Mouse (Mus musculus): ENCODE measurements around the gene Tnnt2. TPM values are rescaled to one million over a fixed set of nuclear protein-coding genes. Genes with fewer than 3 reads are reported as not detected.

The Tnnt2 gene
- polyA plus RNA-seq, 1 experiment from 2014 or later = 7.3 TPM

DNA sequence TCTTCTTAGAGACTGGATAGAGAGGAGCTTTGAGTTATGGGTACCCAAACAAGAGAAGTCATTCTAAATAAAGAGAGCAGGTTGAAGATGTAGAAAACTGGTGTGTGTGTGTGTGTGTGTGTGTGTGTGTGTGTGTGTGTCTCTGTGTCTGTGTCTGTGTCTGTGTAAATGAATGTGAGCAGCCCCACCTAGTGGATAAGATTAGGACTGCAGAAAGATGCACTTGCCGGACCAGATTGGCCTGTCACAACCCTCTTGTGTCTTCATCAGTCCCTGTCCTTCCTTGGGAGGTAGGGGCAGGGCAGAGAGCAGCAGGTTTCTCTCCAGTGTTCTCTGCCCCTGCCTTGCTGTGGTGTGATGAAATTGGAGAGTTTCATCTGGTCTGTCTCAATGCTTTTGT is 7.2 kb upstream of the Tnnt2 start:
- Histone ChIP-seq H3K4me2 (ENCODE audit: low read depth, severe bottlenecking) (no peak overlapping the region), H3K9ac (ENCODE audit: low read length) (no peak overlapping the region), H3K4me3 (ENCODE audit: low read depth, low read length) (no peak overlapping the region), H3K9me3 (ENCODE audit: control insufficient read depth, low read length) (no peaks in the 10 kb centered on the region), H3K27ac (replicated peaks; ENCODE audit: low read depth, low read length) (no peak overlapping the region), H3K36me3 (ENCODE audit: control insufficient read depth, insufficient read depth, low read length) (no peaks in the 10 kb centered on the region), H3K27me3 (ENCODE audit: control insufficient read depth, insufficient read depth, low read length) (no peaks in the 10 kb centered on the region), H3K4me1 (ENCODE audit: control insufficient read depth, insufficient read depth, low read length) (no peaks in the 10 kb centered on the region)
- DNase-seq (ENCODE audit: low spot score) (peak; percentile 62), ATAC-seq (ENCODE audit: insufficient number of reproducible peaks, low FRiP score, low TSS enrichment, low read depth) (no peak)
- 18% methylated on average over 1 of the region's 1 CpGs for WGBS

DNA sequence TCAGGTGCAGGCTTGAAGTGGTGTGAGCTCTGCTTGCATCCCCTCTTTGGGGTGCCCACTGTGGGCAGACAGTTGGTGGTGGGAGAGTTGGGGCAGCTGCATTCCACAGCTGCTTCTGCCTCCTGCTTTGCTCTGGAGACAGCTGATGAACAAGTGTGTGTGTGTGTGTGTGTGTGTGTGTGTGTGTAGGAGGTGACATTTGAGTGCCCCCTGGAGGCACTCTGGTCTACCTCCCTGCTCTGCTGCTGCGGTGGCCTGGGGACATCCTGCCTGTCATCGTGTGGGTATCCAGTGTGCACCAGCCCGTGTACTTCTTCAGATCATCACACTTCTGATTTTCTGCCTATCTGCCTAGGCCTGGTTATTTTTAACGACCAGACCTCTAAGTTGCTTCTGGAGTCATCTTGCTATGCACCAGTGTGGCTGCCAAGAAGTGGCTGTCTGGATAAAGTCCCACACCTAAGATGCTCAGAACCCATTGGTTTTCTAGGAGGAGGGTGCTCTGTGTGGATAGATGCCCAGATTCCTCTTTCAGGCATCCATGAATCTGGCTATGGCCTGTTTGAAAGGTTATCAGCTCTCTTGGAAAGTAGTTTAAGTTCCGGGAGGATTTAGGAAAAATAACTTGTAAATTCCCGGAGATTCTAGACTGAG is 1.8 kb upstream of the Tnnt2 start:
- Histone ChIP-seq H3K9me3 (ENCODE audit: control insufficient read depth, low read length) (no peaks in the 10 kb centered on the region), H3K27ac (replicated peaks; ENCODE audit: low read depth, low read length) (no peak overlapping the region), H3K4me3 (ENCODE audit: low read depth, low read length) (no peak overlapping the region), H3K4me1 (ENCODE audit: control insufficient read depth, insufficient read depth, low read length) (no peaks in the 10 kb centered on the region), H3K4me2 (ENCODE audit: low read depth, severe bottlenecking) (no peak overlapping the region), H3K27me3 (ENCODE audit: control insufficient read depth, insufficient read depth, low read length) (no peaks in the 10 kb centered on the region), H3K36me3 (ENCODE audit: control insufficient read depth, insufficient read depth, low read length) (no peaks in the 10 kb centered on the region), H3K9ac (ENCODE audit: low read length) (no peak overlapping the region)
- ATAC-seq (ENCODE audit: insufficient number of reproducible peaks, low FRiP score, low TSS enrichment, low read depth) (no peak), DNase-seq (ENCODE audit: low spot score) (no peak)
- 77% methylated on average over 6 of the region's 6 CpGs for WGBS

DNA sequence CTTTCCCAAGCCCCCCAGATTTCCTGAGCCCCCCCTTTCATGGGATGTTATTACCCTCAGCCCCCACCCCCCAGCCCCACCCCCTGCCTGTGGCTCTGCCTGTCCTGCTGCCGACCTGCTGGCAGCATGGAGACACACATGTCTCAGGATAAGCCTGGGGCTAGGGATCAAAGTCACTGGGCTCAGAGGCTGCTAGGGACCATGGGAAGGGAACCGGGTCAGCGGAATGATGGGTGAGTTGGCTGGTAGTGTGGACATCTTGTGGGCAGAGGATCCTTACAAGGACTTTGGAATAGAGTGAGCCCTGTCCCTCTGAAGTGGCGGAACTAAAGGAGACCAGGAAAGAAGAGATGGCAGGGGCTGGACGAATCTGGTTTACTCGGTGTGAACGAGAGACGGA is 1.2 kb upstream of the Tnnt2 start:
- Histone ChIP-seq H3K9ac (ENCODE audit: low read length) (no peak overlapping the region), H3K36me3 (ENCODE audit: control insufficient read depth, insufficient read depth, low read length) (no peaks in the 10 kb centered on the region), H3K27me3 (ENCODE audit: control insufficient read depth, insufficient read depth, low read length) (no peaks in the 10 kb centered on the region), H3K9me3 (ENCODE audit: control insufficient read depth, low read length) (no peaks in the 10 kb centered on the region), H3K27ac (replicated peaks; ENCODE audit: low read depth, low read length) (no peak overlapping the region), H3K4me1 (ENCODE audit: control insufficient read depth, insufficient read depth, low read length) (no peaks in the 10 kb centered on the region), H3K4me2 (ENCODE audit: low read depth, severe bottlenecking) (no peak overlapping the region), H3K4me3 (ENCODE audit: low read depth, low read length) (no peak overlapping the region)
- WGBS = 67% methylated on average over 8 of the region's 8 CpGs
- DNase-seq (ENCODE audit: low spot score) = no peak
- ATAC-seq (ENCODE audit: insufficient number of reproducible peaks, low FRiP score, low TSS enrichment, low read depth) = no peak

DNA sequence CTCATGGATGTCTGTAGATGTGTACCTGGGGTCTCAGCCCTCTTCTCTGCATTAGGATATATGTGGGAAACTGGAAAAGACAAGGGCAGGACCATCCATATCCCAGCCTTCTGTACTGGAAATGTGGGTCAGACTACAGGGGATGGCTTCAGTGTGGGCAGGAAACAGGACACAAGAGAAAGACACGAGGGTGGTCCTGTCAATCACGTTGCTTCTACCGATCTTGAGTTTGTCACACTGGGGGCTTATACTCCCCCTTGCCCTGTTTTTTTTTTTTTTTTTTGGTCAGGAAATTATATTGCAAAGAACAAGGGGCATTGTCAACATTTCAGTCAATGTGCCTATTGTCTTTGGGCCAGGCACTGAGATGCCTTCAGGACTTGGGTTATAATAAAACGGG is 2.5 kb downstream of the Tnnt2 start:
- Histone ChIP-seq H3K9me3 (ENCODE audit: control insufficient read depth, low read length) (no peaks in the 10 kb centered on the region), H3K27me3 (ENCODE audit: control insufficient read depth, insufficient read depth, low read length) (no peaks in the 10 kb centered on the region), H3K36me3 (ENCODE audit: control insufficient read depth, insufficient read depth, low read length) (no peaks in the 10 kb centered on the region), H3K27ac (replicated peaks; ENCODE audit: low read depth, low read length) (no peak overlapping the region), H3K4me3 (ENCODE audit: low read depth, low read length) (no peak overlapping the region), H3K4me1 (ENCODE audit: control insufficient read depth, insufficient read depth, low read length) (no peaks in the 10 kb centered on the region), H3K9ac (ENCODE audit: low read length) (no peak overlapping the region), H3K4me2 (ENCODE audit: low read depth, severe bottlenecking) (no peak overlapping the region)
- WGBS = 84% methylated on average over 4 of the region's 4 CpGs
- no peak for DNase-seq (ENCODE audit: low spot score)
- ATAC-seq (ENCODE audit: insufficient number of reproducible peaks, low FRiP score, low TSS enrichment, low read depth) = no peak

DNA sequence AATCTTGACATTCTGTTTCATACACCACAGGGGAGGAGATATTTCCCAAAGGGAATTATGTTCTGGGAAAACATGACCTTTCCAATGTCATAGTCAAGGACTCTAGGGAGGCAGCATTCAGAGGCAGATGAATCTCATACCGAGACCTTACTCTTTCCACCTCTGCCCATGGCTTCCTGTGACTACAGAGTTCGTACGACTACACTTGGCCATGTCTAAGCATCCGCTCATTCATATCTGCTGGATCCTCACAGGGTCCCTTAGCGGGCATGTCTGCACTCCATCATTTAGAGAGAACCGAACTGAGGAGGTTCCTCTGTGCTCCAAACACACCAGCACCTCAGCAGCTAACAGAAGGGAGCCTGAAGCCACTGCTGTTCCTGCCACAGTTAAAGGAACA is 2.9 kb downstream of the Tnnt2 start:
- Histone ChIP-seq H3K9me3 (ENCODE audit: control insufficient read depth, low read length) (no peaks in the 10 kb centered on the region), H3K4me2 (ENCODE audit: low read depth, severe bottlenecking) (no peak overlapping the region), H3K4me3 (ENCODE audit: low read depth, low read length) (no peak overlapping the region), H3K27ac (replicated peaks; ENCODE audit: low read depth, low read length) (no peak overlapping the region), H3K4me1 (ENCODE audit: control insufficient read depth, insufficient read depth, low read length) (no peaks in the 10 kb centered on the region), H3K36me3 (ENCODE audit: control insufficient read depth, insufficient read depth, low read length) (no peaks in the 10 kb centered on the region), H3K9ac (ENCODE audit: low read length) (no peak overlapping the region), H3K27me3 (ENCODE audit: control insufficient read depth, insufficient read depth, low read length) (no peaks in the 10 kb centered on the region)
- WGBS = 91% methylated on average over 6 of the region's 6 CpGs
- ATAC-seq (ENCODE audit: insufficient number of reproducible peaks, low FRiP score, low TSS enrichment, low read depth) (no peak), DNase-seq (ENCODE audit: low spot score) (no peak)

DNA sequence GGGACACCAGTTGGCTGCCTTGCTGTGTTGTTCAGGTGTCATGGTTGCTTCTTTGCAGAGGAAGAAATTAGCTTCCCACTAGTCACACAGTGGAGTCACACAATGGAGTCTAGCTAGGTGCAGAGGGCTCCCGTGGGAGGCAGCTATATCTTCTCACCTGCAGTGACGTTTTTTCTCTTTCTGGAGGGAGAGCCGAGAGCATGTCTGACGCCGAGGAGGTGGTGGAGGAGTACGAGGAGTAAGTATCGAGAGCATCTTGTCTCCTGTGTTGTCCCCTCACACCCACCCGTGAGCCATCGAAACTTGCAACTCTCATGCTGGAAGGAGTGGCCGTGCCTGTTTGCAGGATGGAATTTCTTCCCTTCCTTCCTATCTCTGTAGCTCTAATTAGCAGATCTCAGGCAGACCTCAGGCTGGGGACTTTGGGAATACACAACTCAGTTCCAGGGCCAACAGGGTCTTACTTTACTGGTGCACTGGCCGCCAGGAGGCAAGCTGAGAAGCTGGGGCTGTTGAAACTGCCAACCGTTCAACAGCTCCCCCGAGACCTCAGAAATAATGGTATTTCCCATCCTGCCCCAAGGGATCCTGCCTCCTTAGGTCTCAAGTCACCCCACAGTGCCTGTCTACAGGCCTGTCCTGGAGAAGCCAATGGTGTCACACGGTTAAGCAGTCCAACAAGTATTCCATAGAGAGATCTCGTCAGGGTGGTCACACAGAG is 4.7 kb downstream of the Tnnt2 start:
- ATAC-seq (ENCODE audit: insufficient number of reproducible peaks, low FRiP score, low TSS enrichment, low read depth) = no peak
- no peak for DNase-seq (ENCODE audit: low spot score)
- Histone ChIP-seq H3K4me3 (ENCODE audit: low read depth, low read length) (no peak overlapping the region), H3K36me3 (ENCODE audit: control insufficient read depth, insufficient read depth, low read length) (no peaks in the 10 kb centered on the region), H3K4me2 (ENCODE audit: low read depth, severe bottlenecking) (no peak overlapping the region), H3K9me3 (ENCODE audit: control insufficient read depth, low read length) (no peaks in the 10 kb centered on the region), H3K4me1 (ENCODE audit: control insufficient read depth, insufficient read depth, low read length) (no peaks in the 10 kb centered on the region), H3K27ac (replicated peaks; ENCODE audit: low read depth, low read length) (no peak overlapping the region), H3K9ac (ENCODE audit: low read length) (no peak overlapping the region), H3K27me3 (ENCODE audit: control insufficient read depth, insufficient read depth, low read length) (no peaks in the 10 kb centered on the region)
- 70% methylated on average over 15 of the region's 15 CpGs for WGBS

DNA sequence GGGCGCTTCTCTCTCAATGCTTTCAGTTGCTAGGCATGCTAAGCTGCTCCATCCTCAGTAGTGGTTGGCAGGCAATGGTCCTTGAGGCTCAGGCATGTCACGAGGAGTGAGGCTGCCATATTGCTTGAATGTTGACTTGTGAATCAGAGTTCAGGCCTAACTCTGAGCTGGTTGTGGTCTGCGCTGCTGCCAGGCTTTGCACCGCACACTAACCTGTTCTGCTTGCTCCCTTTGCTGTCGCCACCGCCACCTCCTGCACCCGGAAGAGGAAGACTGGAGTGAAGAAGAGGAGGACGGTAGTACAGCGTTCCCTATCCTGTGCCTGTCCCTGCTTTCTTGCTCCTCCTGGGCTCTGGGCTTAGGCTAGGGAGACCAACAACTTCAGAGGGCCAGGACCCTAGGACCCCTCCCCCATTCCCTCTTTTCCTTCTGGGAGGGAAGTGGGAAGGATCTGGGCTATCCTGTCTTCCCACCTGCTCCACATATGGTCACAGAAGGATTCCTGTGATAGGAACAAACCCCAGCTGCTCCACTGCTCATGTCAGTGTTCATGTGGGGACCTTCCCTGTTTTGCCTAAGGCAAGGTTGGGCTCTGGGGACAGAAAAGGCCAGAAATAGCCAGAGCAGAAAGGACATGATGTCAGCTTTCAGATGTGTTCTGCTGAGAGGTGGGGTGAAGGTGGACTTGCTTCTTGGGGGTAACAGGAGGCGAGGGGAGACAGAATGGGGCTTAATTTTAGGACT is 7.5 kb downstream of the Tnnt2 start:
- no peaks in the 10 kb centered on the region for H3K4me1 ChIP-seq (ENCODE audit: control insufficient read depth, insufficient read depth, low read length)
- H3K9ac ChIP-seq (ENCODE audit: low read length) = no peak overlapping the region
- no peak overlapping the region for H3K4me3 ChIP-seq (ENCODE audit: low read depth, low read length)
- no peaks in the 10 kb centered on the region for H3K9me3 ChIP-seq (ENCODE audit: control insufficient read depth, low read length)
- 91% methylated on average over 10 of the region's 10 CpGs for WGBS
- ATAC-seq (ENCODE audit: insufficient number of reproducible peaks, low FRiP score, low TSS enrichment, low read depth) = no peak
- no peak overlapping the region for H3K27ac ChIP-seq (replicated peaks; ENCODE audit: low read depth, low read length)
- no peak for DNase-seq (ENCODE audit: low spot score)
- no peak overlapping the region for H3K4me2 ChIP-seq (ENCODE audit: low read depth, severe bottlenecking)
- no peaks in the 10 kb centered on the region for H3K36me3 ChIP-seq (ENCODE audit: control insufficient read depth, insufficient read depth, low read length)
- H3K27me3 ChIP-seq (ENCODE audit: control insufficient read depth, insufficient read depth, low read length) = no peaks in the 10 kb centered on the region

DNA sequence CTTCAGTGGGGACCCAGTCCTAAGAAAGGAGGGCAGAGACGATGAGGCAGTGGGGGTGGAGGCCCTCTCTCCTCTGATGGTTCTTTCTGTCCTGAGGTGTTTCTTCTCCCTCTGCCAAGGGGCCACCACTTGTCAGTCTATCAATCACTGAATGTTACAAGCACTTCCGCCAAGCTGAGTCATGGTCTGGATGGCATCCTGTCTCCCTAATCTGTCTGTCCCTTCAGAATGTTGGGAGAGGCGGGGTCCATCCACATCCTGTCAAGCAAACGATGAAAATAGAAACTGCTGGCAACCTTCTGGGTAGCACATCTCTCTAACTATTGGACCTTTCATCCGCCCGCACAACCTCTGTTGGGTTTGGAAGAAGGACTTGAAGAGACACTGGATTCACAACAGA is 8.3 kb downstream of the Tnnt2 start:
- 71% methylated on average over 6 of the region's 6 CpGs for WGBS
- ATAC-seq (ENCODE audit: insufficient number of reproducible peaks, low FRiP score, low TSS enrichment, low read depth) = no peak
- H3K4me1 ChIP-seq (ENCODE audit: control insufficient read depth, insufficient read depth, low read length) = no peaks in the 10 kb centered on the region

More for the DNA sequence above, 8.3 kb downstream of the Tnnt2 start:
- Histone ChIP-seq H3K4me2 (ENCODE audit: low read depth, severe bottlenecking) (no peak overlapping the region), H3K36me3 (ENCODE audit: control insufficient read depth, insufficient read depth, low read length) (no peaks in the 10 kb centered on the region), H3K4me3 (ENCODE audit: low read depth, low read length) (no peak overlapping the region), H3K9ac (ENCODE audit: low read length) (no peak overlapping the region), H3K27me3 (ENCODE audit: control insufficient read depth, insufficient read depth, low read length) (no peaks in the 10 kb centered on the region), H3K9me3 (ENCODE audit: control insufficient read depth, low read length) (no peaks in the 10 kb centered on the region), H3K27ac (replicated peaks; ENCODE audit: low read depth, low read length) (no peak overlapping the region)
- DNase-seq (ENCODE audit: low spot score) = no peak

All from limb, embryonic 11.5 days (tissue).